Mouse (Mus musculus) G1E (cell line): ENCODE measurements around the gene Olfr430. TPM values are rescaled to one million over a fixed set of nuclear protein-coding genes. Genes with fewer than 3 reads are reported as not detected.
"Not testable (repeated sequence)": the region's sequence is repeated elsewhere in the genome, so short reads cannot be mapped to it uniquely, and the experiment has no call there.

Source experiments
- ATAC-seq: 2 replicates; pipeline ENCODE4 v1.8.0; 2016; ENCODE audit warnings: mild to moderate bottlenecking; ENCODE audit not compliant: insufficient number of reproducible peaks, poor library complexity, low FRiP score, severe bottlenecking; ENCODE audit errors: extremely low read depth
- DNase-seq: peaks from one replicate; pipeline ENCODE4 v3.0.0; 2012; ENCODE audit warnings: low spot score
- H3K27me3 ChIP-seq: 2 replicates; pipeline ENCODE4 v1.6.1; 2012; ENCODE audit warnings: mild to moderate bottlenecking, low read length, inconsistent platforms; ENCODE audit not compliant: insufficient read depth
- H3K36me3 ChIP-seq: replicated peaks from 2 replicates; pipeline ENCODE3; 2012; ENCODE audit warnings: mild to moderate bottlenecking, inconsistent platforms
- H3K4me1 ChIP-seq: 2 replicates; pipeline ENCODE4 v1.6.1; 2012; ENCODE audit warnings: low read depth, low read length, inconsistent platforms, mixed read lengths; ENCODE audit not compliant: insufficient read depth
- H3K4me3 ChIP-seq: 2 replicates; pipeline ENCODE4 v1.5.1; 2012; ENCODE audit warnings: low read depth, mild to moderate bottlenecking, inconsistent platforms, low read length, moderate library complexity, mixed read lengths
- H3K9me3 ChIP-seq: replicated peaks from 2 replicates; pipeline ENCODE4 v1.6.1; 2012; ENCODE audit warnings: inconsistent platforms
- CTCF ChIP-seq: IDR thresholded peaks from 2 replicates; pipeline ENCODE4 v1.5.1; 2012; ENCODE audit warnings: low read depth, low read length, inconsistent platforms, mixed read lengths
- GATA1 ChIP-seq: IDR thresholded peaks from 2 replicates; pipeline ENCODE4 v1.6.1; 2012; ENCODE audit warnings: borderline replicate concordance, low read length, inconsistent platforms, mixed read lengths
- GATA2 ChIP-seq: IDR thresholded peaks from 2 replicates; pipeline ENCODE4 v1.6.1; 2012; ENCODE audit warnings: low read depth, low read length, inconsistent platforms, borderline replicate concordance
- POLR2AphosphoS5 ChIP-seq: IDR thresholded peaks from 2 replicates; pipeline ENCODE4 v1.6.1; 2012; ENCODE audit warnings: low read depth, low read length, inconsistent platforms; ENCODE audit not compliant: insufficient replicate concordance
- TAL1 ChIP-seq: conservative IDR thresholded peaks from 2 replicates; pipeline ENCODE4 v1.6.1; 2012; ENCODE audit warnings: low read depth, low read length, inconsistent platforms, mixed read lengths
- polyA plus RNA-seq: library from polyadenylated mRNA; stranded (reverse); fragments of >175 nt; gene quantifications from 2 replicates; pipeline ENCODE4 v1.2.3, GENCODE M21; 2012
- total RNA-seq, 2 experiments: library from RNA; stranded (forward) in 1 of 2; stranded (reverse) in 1 of 2; fragments of 200-1000 nt in 1 of 2; fragments of >200 nt in 1 of 2; fragmentation: Nextera tagmentation in 1 of 2; gene quantifications; 2 replicates each; pipeline ENCODE4 v1.2.3; 2014 to 2017

Olfr430 gene
- total and polyA plus RNA-seq, 3 experiments, result not detected

DNA sequence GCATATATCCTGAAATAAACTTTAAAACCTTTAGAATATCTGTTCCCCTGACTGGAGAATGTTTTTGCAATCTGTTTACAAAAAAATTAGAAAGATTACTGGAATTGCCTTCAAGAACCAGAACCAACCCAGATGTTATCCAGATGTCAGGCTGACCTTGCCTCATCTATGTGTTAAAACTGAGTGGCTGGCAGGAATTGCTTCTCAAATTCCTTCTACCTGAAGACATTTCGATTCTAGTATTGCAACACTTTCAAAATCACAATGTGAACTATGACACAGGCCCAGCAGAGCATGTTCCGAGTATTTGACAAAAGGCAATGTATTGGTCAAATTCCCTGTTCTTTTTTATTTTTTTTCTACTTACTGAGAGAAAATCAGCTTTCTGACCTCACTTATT, 22.0 kb upstream of the Olfr430 start:
- no peak for TF ChIP-seq POLR2AphosphoS5
- Histone ChIP-seq H3K36me3 (no peaks in the 10 kb centered on the region), H3K4me1 (no peaks in the 10 kb centered on the region), H3K4me3 (no peak overlapping the region), H3K9me3 (peaks cover 9% of the 10 kb centered on the region), H3K27me3 (no peaks in the 10 kb centered on the region)
- ATAC-seq (no peak), DNase-seq (no peak)

DNA sequence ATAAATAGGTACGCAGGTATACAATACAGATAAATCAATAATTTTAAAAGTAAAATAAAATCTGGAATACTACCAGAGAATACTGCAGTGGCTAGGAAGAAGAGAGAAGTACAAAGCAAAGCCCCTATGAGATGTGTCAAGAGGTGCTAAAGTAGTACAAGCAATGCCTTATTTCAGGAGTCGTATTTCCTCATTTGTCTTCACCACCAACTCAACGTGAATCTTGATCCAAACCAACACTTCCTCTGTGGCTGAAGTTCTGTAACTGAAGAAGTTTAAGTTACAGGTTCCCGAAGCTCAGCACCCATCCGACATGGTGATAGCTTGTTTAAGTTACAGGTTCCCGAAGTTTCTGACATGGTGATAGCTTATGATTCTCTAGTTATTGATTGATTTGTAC, 18.2 kb upstream of the Olfr430 start:
- H3K4me3 ChIP-seq, ATAC-seq, H3K4me1 ChIP-seq, H3K36me3 ChIP-seq, H3K9me3 ChIP-seq, H3K27me3 ChIP-seq, DNase-seq: not testable (repeated sequence)

DNA sequence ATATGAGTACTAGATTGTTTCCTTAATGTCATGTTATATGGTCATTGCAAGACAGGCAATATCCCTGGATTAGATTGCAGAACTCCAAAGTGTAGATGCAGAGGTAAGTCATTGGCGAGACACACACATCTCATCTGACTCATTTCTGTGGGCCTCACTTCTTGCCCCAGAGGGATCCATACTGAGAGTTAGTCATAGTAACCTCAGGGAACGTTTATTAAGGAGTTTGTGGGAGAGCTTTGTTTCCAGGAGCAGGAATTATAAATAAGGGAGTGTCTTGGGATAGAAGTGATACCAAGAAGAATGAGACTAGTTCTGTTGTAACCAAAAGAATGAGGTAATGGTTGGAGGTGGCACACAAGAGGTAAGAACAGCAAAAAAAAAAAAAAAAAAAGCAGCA, 17.5 kb upstream of the Olfr430 start, which contains the start of gene Olfr432:
Gene Olfr432, plus strand, starts transcription at position 313 of the 400 bp plus-strand sequence.
- H3K4me3 ChIP-seq, result no peak within 1 kb of the TSS
- H3K36me3 ChIP-seq, result no peaks in the 10 kb centered on the region
- TF ChIP-seq TAL1, result no peak
- no peak for TF ChIP-seq POLR2AphosphoS5
- TF ChIP-seq GATA2, result no peak
- TF ChIP-seq GATA1, result no peak
- no peak for TF ChIP-seq CTCF
- DNase-seq (no peak), ATAC-seq (no peak)
- H3K27me3 ChIP-seq, result no peaks in the 10 kb centered on the region
- H3K9me3 ChIP-seq, result peaks cover 6% of the 10 kb centered on the region
- no peaks in the 10 kb centered on the region for H3K4me1 ChIP-seq

DNA sequence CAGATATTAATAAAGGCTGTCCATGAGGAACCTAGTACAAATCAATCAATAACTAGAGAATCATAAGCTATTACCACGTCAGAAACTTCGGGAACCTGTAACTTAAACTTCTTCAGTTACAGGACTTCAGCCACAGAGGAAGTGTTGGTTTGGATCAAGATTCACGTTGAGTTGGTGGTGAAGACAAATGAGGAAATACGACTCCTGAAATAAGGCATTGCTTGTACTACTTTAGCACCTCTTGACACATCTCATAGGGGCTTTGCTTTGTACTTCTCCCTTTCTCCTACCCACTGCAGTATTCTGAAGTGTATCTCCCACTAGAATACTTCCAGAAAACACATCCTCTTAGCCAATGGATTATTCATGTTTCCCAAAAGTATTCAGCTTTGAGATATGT, 17.0 kb upstream of the Olfr430 start:
- ATAC-seq, DNase-seq, H3K36me3 ChIP-seq, H3K4me3 ChIP-seq, H3K4me1 ChIP-seq, H3K9me3 ChIP-seq, H3K27me3 ChIP-seq: not testable (repeated sequence)

DNA sequence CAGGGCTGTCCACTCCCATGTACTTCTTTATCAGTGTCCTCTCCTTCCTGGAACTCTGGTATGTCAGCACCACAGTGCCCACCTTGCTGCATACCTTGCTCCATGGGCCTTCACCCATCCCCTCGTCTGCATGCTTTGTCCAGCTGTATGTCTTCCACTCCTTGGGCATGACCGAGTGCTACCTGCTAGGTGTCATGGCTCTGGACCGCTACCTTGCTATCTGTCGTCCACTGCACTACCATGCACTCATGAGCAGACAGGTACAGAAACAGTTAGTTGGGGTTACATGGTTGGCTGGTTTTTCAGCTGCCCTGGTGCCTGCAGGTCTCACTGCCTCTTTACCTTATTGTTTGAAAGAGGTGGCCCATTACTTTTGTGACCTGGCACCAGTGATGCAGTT, 15.9 kb upstream of the Olfr430 start:
- DNase-seq, result no peak
- Histone ChIP-seq H3K9me3 (peaks cover 6% of the 10 kb centered on the region), H3K4me1 (no peaks in the 10 kb centered on the region), H3K27me3 (no peaks in the 10 kb centered on the region), H3K36me3 (no peaks in the 10 kb centered on the region), H3K4me3 (no peak overlapping the region)
- TF ChIP-seq CTCF (no peak), POLR2AphosphoS5 (no peak), GATA2 (no peak)
- ATAC-seq, result no peak

DNA sequence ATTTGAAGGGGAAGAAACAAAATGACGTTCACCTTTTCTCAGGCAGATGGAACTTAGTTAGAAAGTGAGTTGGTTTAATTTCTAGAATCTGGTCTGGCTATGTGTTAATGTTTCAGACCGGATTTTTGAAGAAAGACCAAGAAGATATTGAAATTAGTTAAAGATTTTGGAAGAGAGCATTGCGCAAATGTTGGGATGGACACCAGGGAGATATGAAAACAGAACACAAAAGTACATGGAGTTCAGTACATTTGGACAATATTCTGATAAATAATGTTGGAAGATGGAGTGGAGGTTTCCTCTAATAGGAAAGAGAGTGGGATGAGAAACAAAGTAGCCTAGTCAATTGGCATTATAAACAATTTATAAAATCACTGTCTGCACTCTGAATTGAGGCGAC, 14.9 kb upstream of the Olfr430 start:
- no peaks in the 10 kb centered on the region for H3K36me3 ChIP-seq
- no peaks in the 10 kb centered on the region for H3K27me3 ChIP-seq
- TF ChIP-seq TAL1 (no peak), POLR2AphosphoS5 (no peak), CTCF (no peak), GATA1 (no peak), GATA2 (no peak)
- H3K4me1 ChIP-seq, result no peaks in the 10 kb centered on the region
- no peak for DNase-seq
- no peak for ATAC-seq
- H3K9me3 ChIP-seq, result peaks cover 6% of the 10 kb centered on the region
- no peak overlapping the region for H3K4me3 ChIP-seq

DNA sequence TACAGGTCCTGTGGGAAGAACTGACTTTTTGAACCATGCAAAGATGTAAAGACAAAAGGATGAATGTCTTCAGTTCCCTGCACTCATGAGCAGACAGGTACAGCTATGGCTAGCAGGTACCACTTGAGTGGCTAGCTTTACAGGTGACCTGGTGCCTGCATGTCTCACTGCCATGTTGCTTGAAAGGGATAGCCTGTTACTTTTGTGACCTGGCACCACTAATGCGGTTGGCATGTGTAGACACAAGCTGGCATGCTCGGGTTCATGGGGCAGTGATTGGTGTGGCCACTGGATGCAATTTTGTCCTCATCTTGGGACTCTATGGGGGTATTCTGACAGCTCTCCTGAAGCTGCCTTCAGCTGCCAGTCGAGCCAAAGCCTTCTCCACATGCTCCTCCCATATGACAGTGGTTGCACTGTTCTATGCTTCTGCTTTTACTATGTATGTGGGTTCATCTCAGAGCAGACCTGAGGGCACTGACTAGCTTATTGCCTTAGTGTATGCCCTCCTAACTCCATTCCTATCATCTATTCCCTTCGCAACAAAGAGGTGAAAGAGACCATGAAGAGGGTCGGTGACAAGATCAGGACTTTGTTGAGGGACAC, 14.4 kb upstream of the Olfr430 start:
- H3K27me3 ChIP-seq, result no peaks in the 10 kb centered on the region
- ATAC-seq, result no peak
- H3K4me3 ChIP-seq, result no peak overlapping the region
- DNase-seq, result no peak
- TF ChIP-seq GATA1 (no peak), POLR2AphosphoS5 (no peak), CTCF (no peak), TAL1 (no peak), GATA2 (no peak)
- H3K4me1 ChIP-seq, result no peaks in the 10 kb centered on the region
- H3K9me3 ChIP-seq, result peaks cover 6% of the 10 kb centered on the region
- H3K36me3 ChIP-seq, result no peaks in the 10 kb centered on the region
